Mouse (Mus musculus): ENCODE measurements around the gene Pld4.

The Pld4 gene

DNA sequence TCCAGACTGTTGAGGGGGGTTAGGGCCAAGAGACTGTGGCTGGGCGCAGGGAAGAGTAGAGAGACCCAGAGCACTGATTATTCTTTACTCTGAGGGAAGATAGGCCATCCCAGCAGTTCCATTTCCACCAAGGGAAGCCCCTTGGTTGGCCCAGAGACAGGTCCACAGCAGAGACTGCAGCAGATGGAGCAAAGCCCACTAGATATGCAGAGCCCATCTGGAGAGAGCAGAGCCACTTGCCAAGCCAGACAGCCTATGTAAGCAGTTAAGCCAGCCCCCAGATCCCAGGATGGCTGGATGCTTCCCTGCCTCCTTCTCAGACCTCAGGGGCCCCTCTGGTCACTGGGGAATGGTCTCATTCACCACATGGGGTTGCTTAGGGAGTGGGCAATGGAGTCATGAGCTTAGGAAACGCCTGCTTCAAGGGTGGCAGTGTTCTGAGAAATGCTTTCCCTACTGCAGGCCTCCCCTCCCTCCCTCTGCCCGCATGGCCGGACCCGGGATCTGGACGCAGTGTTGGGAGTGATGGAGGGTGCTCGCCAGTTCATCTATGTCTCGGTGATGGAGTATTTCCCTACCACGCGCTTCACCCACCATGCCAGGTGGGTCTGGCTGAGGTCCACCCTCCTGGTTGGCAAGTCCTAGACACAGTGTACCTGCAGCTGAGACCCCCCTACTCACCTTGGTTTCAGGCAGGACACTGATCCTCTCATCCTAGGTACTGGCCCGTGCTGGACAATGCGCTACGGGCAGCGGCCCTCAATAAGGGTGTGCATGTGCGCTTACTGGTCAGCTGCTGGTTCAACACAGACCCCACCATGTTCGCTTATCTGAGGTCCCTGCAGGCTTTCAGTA is 6.8 kb downstream of the Pld4 start:
- no peak for DNase-seq (ENCODE audit: low read depth, low spot score)

- DNase-seq (ENCODE audit: low read depth, low spot score): no peak
Measured at GRCm38 (mm10) chr12:112768166-112768565, 7.7 kb downstream of the Pld4 start.

DNA sequence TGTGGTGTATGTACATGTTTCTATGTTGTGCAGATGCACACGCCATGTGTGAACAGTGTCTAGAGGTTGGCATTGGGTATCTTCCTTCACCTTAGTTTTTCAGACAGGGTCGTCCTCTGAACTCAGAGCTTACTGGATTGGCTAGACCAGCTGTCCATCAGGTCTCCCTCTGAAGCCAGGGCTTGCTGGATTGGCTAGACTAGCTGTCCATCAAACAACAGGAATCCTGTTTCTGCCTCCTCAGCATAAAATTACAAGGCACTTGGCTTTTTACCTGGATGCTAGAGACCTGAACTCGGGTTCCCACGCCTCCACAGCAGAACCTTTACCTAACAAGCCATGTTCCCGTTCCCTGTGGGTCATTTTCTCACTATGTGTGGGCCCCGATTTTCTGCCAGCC is 8.6 kb downstream of the Pld4 start:
- DNase-seq (ENCODE audit: low read depth, low spot score): no peak

DNA sequence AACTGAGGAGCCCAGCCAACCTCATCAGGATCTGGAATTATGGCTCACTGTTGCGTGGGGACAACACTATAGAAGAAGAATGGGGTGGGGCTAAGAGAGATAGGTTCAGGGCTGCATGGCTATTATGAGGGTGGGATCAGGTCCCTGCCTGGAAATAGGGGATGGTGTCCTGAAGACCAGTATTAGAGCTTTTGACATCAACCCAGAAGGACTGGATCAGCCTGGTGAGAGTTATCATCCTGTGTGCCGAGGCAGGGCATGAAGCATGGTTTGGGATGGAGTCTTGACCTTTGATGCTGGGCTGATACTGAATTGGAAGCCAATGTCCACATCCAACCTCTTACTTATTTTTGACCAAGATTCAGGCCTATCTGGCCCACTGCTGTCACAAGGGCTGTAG is 9.3 kb downstream of the Pld4 start:
- no peak for DNase-seq (ENCODE audit: low read depth, low spot score)

GRCm38 (mm10) chr12:112770396-112770795 is 9.9 kb downstream of the Pld4 start:
- DNase-seq (ENCODE audit: low read depth, low spot score): no peak

GRCm38 (mm10) chr12:112772306-112772705 is 11.9 kb downstream of the Pld4 start:
- no peak for DNase-seq (ENCODE audit: low read depth, low spot score)

- DNase-seq (ENCODE audit: low read depth, low spot score): no peak
Measured at GRCm38 (mm10) chr12:112773366-112773765, 12.9 kb downstream of the Pld4 start.

- no peak for DNase-seq (ENCODE audit: low read depth, low spot score)
Measured at GRCm38 (mm10) chr12:112774026-112774425, 13.6 kb downstream of the Pld4 start.

DNA sequence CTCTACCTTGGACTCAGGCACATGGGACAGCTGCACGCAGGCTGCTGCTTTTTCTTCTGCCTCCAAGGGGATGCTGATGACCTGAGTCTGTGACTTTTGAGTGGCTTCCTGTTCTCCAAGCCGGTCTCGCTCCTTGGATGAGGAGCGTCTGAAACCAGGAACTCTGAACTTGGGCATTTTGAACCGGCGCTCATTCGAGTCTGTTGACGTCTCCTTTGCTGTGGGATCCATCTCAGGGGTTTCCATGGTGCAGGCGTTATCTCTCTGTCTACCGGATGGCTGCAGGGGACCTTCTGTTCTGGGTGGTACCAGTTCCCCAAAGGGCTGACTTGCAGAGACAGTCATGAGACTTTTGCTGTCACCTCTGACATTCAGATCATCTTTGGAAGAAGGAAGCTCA is 14.0 kb downstream of the Pld4 start:
- no peak for DNase-seq (ENCODE audit: low read depth, low spot score)

GRCm38 (mm10) chr12:112791026-112791425 is 30.6 kb downstream of the Pld4 start:
- no peak for DNase-seq (ENCODE audit: low read depth, low spot score)

GRCm38 (mm10) chr12:112793601-112794355 is 33.3 kb downstream of the Pld4 start:
- no peak for DNase-seq (ENCODE audit: low read depth, low spot score)

GRCm38 (mm10) chr12:112794356-112794816 is 33.9 kb downstream of the Pld4 start:
- no peak for DNase-seq (ENCODE audit: low read depth, low spot score)

DNA sequence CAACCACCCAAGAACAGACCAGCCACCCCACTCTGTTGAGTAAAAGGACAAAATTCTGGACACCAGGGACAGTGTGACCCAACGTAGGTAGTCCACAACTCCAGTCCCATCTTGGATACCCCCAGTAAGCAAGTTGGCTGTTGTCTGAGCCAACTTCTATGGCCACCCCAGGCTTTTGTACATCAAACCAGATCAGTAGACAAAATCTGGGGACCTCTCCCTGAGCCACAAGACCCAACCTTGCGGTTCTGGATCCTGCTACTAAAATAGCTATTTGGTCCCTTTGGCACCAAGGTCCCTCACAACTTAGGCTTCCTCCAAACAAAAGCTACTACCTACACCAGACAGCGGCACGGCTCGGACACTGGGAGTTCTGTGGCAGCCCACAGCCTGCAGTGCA is 34.5 kb downstream of the Pld4 start:
- DNase-seq (ENCODE audit: low read depth, low spot score): no peak

DNA sequence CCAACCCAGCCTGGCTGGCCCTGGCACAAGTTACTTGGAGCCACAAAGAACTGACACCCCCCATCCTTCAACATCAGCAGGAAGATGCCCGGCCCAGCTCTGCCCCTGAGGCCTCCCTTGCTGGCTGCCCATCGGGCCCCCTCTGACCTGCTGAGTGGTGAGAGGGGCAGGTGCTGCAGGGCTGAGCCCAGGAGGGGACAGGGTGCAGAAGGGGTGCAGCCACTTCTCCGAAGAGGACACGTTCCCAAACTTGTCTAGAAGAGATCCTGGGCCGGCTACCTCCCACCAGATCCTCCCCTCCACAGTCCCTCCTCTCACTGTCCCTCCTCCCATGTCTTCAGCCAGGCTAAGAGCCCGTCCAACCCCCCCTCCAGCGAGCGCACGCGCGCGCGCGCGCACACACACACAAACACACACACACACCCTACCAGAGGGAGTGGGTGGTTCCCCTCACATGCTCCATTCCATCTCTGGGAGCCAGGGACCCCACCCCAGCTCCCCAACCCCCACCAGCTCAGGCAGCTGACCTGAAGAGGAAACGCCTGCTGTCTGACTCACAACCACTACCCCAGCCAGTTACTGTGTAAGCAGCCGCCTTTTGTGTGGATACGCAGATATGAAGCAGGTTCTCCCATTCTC is 35.1 kb downstream of the Pld4 start:
- DNase-seq (ENCODE audit: low read depth, low spot score): no peak

DNA sequence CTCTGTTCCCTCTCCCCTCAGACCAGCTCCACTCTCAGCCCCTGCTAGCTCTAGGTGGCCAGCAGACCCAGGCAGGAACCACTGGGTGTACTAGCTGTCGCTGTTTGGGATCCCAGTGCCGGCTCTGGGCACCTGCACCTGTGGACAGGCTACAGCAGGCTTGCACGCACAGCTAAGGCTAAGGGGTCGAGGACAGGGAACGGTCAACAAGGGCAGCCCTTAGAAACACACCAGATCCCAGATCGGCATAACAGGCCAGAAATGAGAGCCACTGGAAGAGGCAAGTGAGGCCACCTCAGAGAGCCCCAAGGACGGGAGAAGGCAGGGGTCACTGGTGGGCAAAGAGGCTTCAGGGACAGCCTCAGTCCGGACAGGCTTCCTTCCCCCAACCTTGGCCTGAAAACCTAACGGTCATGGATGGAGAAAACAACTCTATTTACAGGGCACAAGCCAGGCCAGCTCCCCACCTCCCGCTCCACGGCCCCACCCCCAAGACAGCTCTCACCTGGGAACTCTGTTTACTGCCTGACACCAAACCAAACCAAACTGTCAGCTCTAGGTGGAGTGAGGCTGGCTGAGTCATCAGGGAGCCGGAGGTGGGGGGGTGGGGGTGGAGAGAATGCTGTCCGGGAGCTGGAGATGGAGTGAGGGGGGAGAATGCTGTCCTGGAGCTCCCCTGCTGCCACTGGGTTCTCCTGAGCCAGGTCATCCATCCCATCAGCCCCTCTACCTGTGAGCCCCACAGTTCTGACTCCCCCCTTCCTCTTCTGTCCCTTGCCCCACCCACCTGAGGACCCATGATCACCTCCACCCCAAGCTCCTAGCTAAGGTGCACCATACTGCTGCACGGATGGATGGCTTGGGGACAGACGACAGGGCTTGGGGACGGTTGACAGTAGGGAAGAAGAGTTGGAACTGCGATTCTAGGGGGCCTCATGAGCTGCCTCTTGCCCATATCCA is 36.4 kb downstream of the Pld4 start:
- no peak for DNase-seq (ENCODE audit: low read depth, low spot score)

DNA sequence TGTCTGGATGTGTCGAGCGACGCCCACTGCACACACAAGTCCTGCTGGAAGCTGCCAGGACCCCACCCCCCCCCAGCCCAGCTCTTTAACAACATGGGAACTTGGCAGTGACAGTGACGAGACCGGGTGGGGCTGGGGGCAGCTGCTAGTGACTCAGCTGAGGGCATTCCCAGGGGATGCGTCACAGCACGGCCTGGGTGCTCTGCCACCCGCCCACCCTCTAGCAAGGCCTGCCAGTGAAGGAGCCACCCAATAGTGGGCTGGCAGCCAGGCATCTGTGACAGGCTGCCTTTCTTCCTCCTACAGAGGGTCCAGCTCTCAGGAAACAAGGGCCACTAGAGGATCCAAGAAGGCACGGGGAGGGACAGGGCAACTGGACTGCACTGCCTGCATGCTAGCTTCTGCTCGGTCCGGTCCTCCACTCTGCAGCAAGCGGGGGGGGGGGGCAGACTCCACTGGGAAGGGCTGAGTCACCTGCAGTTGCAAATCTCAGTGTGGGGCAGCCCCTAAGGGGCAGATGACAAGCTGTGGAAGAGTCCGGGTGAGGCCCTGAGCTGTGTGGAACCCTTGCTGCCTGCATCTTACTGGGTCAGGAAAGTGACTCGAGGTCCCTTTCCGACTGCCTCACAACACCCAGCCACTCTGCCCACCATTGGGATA is 37.3 kb downstream of the Pld4 start:
- no peak for DNase-seq (ENCODE audit: low read depth, low spot score)

- no peak for DNase-seq (ENCODE audit: low read depth, low spot score)
Measured at GRCm38 (mm10) chr12:112798332-112798681, 37.9 kb downstream of the Pld4 start.

DNA sequence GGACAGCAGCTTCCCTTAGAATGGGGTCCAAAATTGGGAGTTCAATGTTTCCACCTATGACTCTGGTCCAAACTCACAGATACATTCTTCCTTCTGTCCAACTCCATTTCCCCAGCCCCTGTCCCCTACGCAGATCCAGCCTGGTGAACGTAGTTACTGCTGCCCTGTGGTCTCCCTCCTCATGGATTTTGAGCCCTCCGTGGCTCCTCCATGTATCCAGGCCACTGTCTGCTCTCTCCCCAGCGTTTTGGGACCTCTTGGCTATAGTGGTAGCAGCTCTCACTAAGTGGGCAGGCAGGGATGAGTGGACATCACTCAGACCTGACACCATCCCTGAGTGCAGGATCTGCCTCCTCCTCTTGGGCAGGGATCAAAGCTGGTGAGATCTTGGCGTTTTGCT is 38.3 kb downstream of the Pld4 start:
- no peak for DNase-seq (ENCODE audit: low read depth, low spot score)

DNA sequence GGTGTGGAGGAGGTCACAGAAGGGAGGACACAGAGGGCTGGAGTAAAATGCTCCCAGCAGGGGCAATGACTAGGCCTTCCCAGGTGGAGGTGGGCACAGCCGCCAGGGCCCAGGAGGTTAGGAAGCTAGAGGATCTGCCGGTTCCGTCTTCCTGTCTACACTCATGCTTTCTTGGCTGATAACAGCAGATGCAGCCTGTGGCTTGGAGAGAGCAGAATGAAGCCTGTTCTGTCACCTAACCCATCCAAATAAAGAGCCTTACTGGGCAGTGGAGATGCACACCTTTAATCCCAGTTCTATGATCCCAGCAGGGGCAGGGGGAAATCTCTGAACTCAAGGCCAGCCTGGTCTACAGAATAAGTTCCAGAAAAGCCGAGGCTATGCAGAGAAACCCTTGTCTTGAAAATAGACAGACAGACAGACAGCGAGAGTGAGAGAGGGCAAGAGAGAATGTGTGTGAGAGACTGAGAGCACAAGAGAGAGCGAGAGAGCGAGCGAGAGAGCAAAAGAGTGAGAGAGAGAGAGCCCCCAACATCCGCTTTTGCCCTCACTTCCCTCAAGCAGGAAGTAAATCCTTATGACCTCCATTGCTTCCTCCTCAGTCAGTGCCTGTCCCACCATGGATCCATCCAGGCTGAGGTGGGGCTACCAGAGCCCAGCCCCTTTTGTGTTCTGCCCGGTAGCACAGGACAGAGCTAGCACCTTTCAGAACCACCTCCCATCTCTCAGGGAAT is 38.9 kb downstream of the Pld4 start:
- no peak for DNase-seq (ENCODE audit: low read depth, low spot score)

DNA sequence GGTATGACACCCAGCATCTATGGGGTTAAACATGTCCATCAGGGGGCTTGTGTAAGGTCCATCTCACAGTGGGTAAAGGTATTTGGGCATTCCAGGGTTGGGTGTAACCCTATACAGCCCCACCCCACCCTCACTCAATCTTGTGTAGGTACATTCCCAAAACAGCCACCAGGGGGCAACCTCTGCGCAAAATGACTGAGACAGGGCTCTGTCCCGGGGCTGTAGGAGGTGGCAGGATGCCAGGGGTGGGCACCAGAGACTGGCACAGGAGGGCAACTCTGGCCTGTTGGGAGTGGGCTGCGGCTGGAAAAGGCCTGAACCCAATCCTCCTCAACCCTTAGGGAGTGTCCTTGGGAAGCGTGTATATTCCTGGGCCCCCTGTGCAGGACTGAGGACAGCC is 40.0 kb downstream of the Pld4 start:
- DNase-seq (ENCODE audit: low read depth, low spot score): no peak

Data from WW6 (cell line).